Mouse (Mus musculus) cerebellum, adult 9-10 months (tissue): ENCODE measurements at regions not wholly inside any gene's neighbourhood (a gene's known extent, or its start where the extent isn't known, plus 50 kb on each side); places are given as distances from the start of the nearest gene placed in this dataset.

Source experiments
- DNase-seq: peaks from one replicate; pipeline ENCODE4 v3.0.0; 2022

DNA sequence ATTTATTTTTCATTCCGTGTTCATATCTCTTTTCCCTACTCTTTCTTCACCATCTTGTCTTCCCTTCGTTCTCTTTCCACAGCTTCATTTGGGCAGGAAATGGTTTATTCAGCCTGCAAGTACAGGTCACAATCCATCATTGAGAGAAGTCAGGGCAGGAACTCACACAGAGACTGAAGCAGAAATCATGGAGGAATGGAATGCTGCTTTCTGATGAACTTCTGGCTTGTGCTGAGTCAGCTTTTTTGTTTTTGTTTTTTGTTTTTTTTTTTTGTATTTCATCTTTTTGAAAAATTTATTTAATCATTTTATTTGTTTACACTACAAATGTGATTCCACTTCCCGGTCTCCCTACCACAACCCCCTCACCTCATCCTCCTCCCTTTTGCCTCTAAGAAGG lies 51.2 kb upstream of the Suclg2 start:
- DNase-seq = no peak

DNA sequence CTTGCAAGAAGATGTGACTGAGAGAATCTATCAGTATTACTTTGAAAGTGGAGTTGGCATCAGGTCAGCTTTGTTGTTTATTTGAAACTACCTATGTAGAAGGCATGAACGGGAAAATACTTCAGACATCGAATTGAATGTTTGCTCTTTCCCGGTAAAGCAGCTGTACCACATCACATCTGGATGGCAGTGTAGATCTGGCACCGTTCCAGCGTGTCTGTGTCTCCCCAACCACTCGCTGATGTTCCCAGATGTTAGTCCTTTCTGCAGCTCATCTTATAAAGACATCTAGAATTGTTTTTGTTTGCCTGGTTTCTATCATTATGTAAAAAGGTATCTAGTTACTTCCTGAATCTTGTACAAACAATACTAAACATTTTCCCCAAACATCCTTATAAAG lies 83.1 kb upstream of the Suclg2 start:
- DNase-seq = no peak

DNA sequence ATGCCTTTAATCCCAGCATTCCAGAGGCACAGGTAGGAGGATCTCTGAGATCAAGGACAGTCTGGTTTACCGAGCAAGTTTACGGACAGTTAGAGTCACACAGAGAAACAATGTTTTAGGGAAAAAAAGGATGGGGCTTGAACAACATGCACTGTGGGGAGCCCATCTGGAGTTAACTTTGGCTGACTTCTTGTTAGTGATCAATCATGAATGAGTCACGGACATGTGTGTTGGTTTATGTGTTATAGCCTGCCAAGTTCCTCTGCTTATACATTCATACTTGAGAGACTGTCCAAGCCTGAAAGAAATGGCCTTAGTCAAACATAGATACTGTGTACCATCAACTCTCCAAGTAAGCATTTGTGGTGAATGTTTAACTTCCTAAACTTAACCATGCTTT lies 122.9 kb upstream of the Suclg2 start:
- no peak for DNase-seq

GRCm38 (mm10) chr6:95846536-95846935 lies 127.9 kb upstream of the Suclg2 start:
- no peak for DNase-seq

- no peak for DNase-seq
Observed at GRCm38 (mm10) chr6:95875463-95875862, 156.9 kb upstream of the Suclg2 start.

DNA sequence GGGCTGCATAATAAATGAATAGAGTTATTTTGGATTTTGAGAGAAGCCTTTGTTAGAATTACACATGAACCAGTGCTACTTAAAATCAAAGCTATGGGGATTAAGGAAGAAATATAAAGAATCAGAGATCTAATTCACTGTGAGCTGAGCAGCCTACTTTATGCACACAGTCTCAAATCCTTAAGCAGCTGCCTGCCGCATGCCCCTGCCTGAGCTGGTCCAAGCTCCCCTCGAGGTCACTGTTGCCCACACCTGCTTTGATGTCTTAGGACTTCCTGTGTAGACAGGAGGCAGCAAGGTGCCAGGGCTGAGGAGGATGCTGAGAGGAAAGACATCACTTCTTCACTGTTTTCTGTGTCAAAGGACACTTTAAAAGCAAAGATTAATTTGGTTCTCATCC lies 157.7 kb upstream of the Suclg2 start:
- DNase-seq = no peak

- no peak for DNase-seq
Observed at GRCm38 (mm10) chr6:95886645-95887044, 168.0 kb upstream of the Suclg2 start.

DNA sequence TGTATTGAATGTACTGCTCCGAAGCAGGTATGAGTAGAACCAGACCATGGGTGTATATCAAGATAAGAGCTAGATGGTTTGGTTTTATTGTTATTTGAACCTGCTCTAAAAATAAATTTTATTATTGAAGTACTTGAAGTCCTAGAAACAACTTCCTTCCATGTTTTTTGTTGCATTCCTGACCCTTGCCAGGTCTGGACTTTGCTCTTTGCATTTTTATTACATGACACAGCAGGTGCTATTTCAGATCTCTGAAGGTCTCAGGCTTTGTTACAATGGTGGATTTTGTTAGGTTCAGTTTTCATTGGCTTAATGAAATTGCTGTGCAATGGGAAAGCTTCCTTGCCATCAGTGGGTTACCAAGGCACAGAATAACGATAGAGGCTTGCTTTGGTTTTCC lies 184.0 kb upstream of the Suclg2 start:
- DNase-seq = no peak

- no peak for DNase-seq
Observed at GRCm38 (mm10) chr6:95904085-95904633, 185.6 kb upstream of the Suclg2 start.

DNA sequence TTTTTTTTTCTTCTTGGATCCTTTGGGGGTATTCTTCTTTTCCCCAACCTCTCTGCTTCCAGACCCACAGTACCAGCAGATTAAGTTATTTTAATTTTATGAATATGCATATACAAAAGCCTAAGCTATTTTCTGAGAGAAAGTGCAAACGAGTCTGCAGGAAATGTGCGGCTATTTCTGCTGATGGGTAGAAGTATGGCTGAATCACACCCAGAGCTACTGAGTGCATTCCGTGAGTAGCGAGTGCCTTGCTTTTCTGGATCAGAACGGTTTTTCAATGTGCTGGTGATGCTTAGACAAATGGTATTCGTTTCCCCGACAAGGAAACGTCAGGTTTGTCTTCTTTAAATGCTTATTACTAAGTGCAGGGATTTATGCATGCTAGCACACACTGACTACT lies 186.5 kb upstream of the Suclg2 start:
- no peak for DNase-seq

- DNase-seq = no peak
Observed at GRCm38 (mm10) chr6:95921737-95922136, 191.2 kb upstream of the Fam19a1 start.

GRCm38 (mm10) chr6:95934561-95934960 lies 178.4 kb upstream of the Fam19a1 start:
- DNase-seq = no peak

DNA sequence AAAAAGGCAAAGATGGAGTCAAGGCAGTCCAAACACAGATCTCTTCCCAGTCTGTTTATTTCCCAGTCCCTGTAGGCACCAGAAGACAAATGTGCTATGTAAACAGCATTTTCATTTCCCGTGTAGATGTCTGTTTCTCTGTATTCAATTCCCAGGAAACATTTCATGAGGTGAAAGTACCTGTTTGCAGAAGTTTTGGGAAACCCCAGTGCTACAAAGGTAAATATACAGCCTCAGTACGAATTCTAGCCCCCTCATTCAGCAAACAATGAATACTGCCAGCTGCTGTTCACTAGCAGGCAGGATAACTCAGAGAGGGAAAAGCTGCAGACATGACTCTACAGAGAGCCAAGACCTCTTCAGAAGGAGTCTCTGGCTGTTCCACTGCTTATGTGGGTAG lies 176.4 kb upstream of the Fam19a1 start:
- no peak for DNase-seq

DNA sequence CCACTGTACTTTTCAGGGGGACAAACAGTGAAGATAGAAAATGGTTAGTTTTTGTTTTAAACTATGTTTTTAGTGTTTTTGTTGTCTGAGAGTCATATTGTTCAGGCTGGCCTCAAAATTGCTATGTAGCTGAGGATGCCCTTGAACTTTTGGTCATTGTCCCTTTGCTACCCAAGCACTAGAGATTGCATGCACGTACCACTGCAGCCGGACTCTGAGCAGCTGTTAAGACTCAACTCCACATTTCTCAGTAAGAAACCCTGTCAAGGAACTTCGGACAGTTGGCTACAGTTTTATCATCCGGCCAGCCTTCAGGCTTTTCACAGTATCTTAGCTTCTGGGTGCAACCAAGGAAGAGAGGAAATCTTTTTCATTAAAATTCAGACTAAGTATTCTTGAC lies 173.9 kb upstream of the Fam19a1 start:
- no peak for DNase-seq

- DNase-seq = no peak
Observed at GRCm38 (mm10) chr6:95960745-95961144, 152.2 kb upstream of the Fam19a1 start.

DNA sequence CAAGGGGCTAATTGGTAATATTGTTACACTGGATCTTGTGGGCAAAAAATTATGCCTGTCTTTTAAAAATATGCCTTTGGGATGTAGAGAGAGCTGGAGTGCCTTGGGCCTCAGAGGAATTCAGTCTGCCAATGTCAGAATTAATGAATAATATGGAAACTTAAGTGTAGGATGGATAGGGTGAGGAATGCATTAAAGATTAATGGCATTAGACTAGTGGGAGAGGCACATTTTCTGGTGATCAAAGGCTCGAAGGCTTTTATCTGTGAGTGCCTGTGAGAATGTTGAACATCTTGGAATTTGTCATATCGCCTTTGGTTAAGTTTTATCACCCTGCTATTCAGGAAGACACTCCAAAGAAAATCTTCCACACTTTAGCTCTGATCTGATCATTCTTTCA lies 146.7 kb upstream of the Fam19a1 start:
- DNase-seq = no peak

DNA sequence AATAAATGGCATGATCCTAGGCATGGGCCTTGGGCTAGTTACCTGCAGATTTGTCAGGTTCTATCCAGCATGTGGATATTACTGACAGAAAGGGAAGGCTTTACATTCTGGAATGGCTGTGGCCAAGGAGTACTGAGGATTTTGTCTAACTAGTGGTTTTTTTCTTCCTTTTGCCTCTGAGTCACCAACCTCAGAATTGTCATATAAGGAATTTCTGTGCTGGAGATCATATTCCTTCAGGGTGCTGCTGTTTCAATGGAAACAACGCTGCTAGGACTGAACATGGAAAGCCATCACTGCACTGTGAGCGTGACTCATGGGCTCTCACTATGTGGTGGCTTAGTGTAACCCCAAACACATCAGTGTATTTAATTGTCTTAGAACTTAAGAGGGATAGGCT lies 137.0 kb upstream of the Fam19a1 start:
- DNase-seq = no peak

DNA sequence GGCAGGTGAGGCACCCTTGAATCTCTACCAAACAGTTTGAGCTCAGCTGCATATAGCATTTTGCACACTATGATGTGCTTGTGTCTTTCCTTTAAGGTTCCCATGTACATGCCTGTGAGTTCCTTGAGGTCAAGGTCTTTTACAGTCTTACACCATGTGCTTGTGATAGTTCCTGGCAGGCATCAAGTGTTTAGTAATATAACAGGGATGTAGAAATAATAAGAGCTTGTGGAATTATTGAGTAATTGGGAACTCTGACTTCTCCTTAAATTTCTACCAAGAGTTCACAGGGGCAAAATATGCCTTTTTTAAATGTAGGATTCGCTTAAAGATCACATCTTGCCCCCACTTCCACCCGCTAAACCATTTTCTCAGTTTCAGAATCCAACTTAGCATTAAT lies 115.9 kb upstream of the Fam19a1 start:
- DNase-seq = no peak

DNA sequence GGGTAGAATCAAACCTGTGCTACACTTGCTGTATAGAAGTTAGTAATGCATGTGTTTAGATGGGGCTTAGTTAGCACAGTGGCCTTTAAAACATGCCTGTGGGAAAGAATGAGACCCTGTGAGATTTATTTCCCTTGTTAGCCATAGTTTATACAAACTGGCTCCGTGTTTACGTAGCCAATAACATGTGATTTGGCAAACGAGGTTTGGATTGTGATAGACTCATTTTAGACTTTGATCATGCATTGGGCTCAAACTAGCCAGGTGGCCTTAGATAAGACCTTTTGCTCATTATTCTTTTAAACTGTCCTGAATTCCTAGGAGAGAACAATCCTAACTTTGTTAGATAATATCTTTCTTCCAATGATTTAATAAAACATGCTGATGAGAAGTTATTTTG lies 115.2 kb upstream of the Fam19a1 start:
- DNase-seq = no peak

- no peak for DNase-seq
Observed at GRCm38 (mm10) chr6:95999441-95999840, 113.5 kb upstream of the Fam19a1 start.

DNA sequence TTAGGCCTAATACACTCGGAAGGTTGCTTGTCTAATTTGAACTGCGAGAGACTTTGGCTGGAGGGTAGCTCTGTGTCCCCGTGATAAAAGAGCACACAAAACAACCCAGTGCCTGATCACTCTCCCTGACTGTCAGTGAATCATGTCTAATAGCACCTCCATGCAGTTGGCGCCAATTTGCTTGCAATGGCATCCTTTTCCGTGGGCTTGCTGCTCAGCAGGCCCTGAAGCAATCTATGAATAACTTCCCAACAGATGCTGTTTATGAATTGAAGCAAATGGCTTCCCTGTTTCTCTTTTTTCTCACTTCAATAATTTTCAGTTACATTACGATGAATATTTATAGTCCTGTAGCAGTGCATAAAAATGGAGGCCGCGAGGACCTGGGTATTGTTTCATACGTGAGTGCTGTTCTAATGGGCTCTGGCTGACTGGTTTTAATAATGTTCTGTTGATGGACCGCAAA lies 112.9 kb upstream of the Fam19a1 start:
- DNase-seq = no peak

DNA sequence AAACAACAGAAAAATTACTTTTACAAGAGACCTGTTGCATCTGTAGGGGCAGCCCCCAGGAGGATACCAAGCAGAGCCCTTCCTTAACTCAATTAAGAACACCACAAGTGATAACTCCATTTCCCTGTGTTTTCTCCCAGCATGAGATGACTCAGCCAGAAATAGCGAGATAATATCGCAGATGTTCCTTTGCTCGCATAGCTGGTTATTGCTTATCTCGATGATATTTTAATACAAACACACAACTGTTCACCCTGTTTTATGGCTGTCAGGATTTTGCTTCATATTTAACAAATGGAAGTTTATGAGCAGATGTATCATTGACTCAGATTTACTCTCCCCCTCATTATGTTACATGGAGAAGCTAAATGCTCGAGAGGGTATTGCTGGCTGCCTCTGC lies 101.7 kb upstream of the Fam19a1 start:
- no peak for DNase-seq

DNA sequence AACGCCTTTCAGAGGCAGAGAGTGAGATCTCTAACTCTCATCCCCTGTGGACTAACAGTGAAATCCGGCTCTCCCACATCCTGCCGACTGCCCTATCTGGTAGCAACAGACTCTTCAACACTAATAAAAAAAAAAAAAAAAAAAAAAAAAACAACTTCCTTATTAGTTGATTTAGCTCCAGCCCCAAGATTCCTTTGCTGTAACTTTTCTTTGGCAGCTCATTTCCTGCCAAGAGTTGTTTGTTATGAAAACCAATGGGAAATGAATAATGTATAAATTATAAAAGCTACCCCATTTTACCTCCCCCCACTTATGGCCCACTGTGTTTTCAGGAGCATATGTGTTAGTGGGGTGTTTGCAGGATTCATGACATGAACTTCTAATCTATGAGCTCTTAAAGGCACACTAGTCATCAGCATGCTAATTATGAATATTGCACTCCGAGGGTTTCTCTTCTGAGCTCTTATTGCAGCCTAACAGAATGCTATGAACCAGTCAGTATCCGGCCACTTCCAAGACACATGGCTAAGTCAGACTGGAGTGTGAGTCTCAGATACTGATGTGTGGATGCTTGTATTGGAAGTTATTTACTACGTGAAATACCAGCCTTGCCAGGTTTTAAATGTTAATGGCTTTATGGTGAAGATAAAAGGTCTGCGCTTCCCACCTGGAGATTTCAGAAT lies 84.8 kb upstream of the Fam19a1 start:
- no peak for DNase-seq

- no peak for DNase-seq
Observed at GRCm38 (mm10) chr6:96043711-96044110, 69.2 kb upstream of the Fam19a1 start.

DNA sequence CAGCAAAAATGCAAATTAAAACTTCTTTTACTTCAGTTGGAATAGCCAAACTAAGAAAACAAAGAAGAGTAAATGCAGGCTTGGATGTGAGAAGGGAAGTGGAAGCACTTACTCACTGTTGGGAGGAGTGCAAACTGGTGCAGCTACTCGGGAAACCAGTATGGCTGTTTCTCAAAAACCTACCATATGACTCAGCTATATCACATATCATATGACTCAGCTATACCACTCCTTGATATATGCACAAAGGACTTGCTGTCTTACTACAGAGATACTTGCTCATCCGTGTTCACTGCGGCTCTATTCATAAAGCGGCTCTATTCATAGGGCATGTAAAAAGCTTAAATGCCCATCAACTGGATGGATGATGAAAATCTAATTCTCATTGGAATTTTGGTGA lies 59.5 kb upstream of the Fam19a1 start:
- no peak for DNase-seq
